Mouse (Mus musculus) stomach, embryonic 14.5 days (tissue): Measurements from ENCODE around the gene Rpl23a. TPM values are rescaled to one million over a fixed set of nuclear protein-coding genes. Genes with fewer than 3 reads are reported as not detected.

ENCODE experiments used
- ATAC-seq: fragments of 200-750 bp; cut with Nextera tagmentation; 2 replicates; pipeline ENCODE4 v1.8.0; 2017; ENCODE audit warnings: low read depth, moderate TSS enrichment; ENCODE audit not compliant: insufficient number of reproducible peaks, insufficient read depth, low FRiP score
- H3K27ac ChIP-seq: fragments of 300-500 bp; sonication (generic); 2 replicates; pipeline ENCODE4 v1.5.1; 2014; ENCODE audit warnings: mild to moderate bottlenecking, low read length, moderate library complexity, mixed read lengths
- H3K27me3 ChIP-seq: fragments of 300-500 bp; sonication (generic); 2 replicates; pipeline ENCODE4 v1.6.1; 2014; ENCODE audit warnings: low read length, control low read depth, mixed read lengths; ENCODE audit not compliant: control insufficient read depth, insufficient read depth
- H3K36me3 ChIP-seq: fragments of 300-500 bp; sonication (generic); 2 replicates; pipeline ENCODE4 v1.6.1; 2014; ENCODE audit warnings: mild to moderate bottlenecking, control low read depth, low read length, moderate library complexity, mixed read lengths; ENCODE audit not compliant: control insufficient read depth, insufficient read depth
- H3K4me1 ChIP-seq: fragments of 300-500 bp; sonication (generic); 2 replicates; pipeline ENCODE4 v1.6.1; 2014; ENCODE audit warnings: low read length, control low read depth, mixed read lengths; ENCODE audit not compliant: control insufficient read depth, insufficient read depth
- H3K4me2 ChIP-seq: fragments of 300-500 bp; sonication (generic); replicated peaks from 2 replicates; pipeline ENCODE4 v1.6.1; 2014; ENCODE audit warnings: low read depth, low read length, control low read depth
- H3K4me3 ChIP-seq: fragments of 300-500 bp; sonication (generic); 2 replicates; pipeline ENCODE4 v1.5.1; 2014; ENCODE audit warnings: low read depth, low read length, control low read depth
- H3K9ac ChIP-seq: fragments of 300-500 bp; sonication (generic); replicated peaks from 2 replicates; pipeline ENCODE4 v1.6.1; 2014; ENCODE audit warnings: low read depth, mild to moderate bottlenecking, control low read depth, low read length, moderate library complexity, mixed read lengths
- H3K9me3 ChIP-seq: fragments of 300-500 bp; sonication (generic); 2 replicates; pipeline ENCODE4 v1.6.1; 2016; ENCODE audit warnings: low read depth, low read length, control low read depth; ENCODE audit not compliant: control insufficient read depth
- WGBS: fragments of 180-500 bp; shearing (Covaris S2); extraction: QIAGEN DNeasy Blood & Tissue Kit; methylation state at CpG from one replicate; pipeline ENCODE4 v1.1.7; 2014; 5-methylcytosine and 5-hydroxymethylcytosine counted together
- polyA plus RNA-seq: library from polyadenylated mRNA; unstranded; fragments of >200 nt; fragmentation: Nextera tagmentation; extraction: Ambion mirVana; gene quantifications from 2 replicates; pipeline ENCODE4 v1.2.1, GENCODE M21; 2014

The Rpl23a gene
- polyA plus RNA-seq, 1 experiment from 2014 or later, result 1,741 TPM

DNA sequence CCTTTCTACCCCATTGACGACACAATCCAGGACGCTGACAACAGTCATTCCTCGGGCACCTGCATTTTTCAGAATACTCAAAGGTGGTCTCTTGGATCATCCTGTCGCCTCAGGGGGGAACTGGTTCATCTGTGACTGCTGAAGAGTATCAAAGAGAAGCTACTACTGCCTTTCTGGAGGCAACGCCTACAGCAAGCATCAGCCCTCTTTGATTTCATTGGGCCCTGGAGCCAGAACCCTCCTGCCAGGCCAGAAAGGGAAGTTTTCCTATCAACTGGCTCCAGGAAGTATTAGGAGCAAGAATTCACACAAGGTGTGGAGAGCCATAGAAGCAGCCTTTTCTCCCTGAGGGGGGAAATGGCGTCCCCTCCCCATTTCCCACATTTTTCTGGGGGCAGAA, 16.7 kb downstream of the Rpl23a start:
- Histone ChIP-seq H3K27ac (no peak overlapping the region; the same call in 1 of the 2 replicates), H3K4me3 (no peak overlapping the region), H3K27me3 (no peaks in the 10 kb centered on the region), H3K9me3 (no peaks in the 10 kb centered on the region), H3K36me3 (peaks cover 16% of the 10 kb centered on the region; the same call in 1 of the 2 replicates), H3K9ac (no peak overlapping the region), H3K4me1 (peaks cover 33% of the 10 kb centered on the region), H3K4me2 (no peak overlapping the region)
- ATAC-seq, result no peak
- WGBS, result 62% methylated on average over 6 of the region's 6 CpGs

DNA sequence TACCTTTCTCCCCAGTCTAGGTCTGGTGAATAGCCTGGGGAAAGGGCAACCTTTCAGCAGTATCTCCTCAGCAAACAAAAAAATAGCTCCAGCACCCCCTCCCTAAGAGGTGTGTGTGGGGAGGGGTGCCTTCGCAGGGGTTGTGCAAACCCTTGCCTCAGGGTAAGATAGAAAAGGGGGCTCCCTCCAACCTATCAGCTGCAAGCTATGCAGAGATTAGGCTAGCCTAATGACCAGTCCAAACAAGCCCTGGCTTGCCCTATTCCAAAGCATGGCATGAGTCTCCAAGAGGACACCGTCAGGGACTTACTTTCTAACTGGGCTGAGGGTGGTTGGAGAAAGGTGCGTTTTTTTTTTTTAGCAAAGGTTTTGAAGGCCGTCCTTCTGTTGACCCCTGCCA, 17.2 kb downstream of the Rpl23a start:
- WGBS, result 36% methylated on average over 4 of the region's 4 CpGs
- Histone ChIP-seq H3K9me3 (no peaks in the 10 kb centered on the region), H3K4me1 (peaks cover 33% of the 10 kb centered on the region), H3K36me3 (peaks cover 21% of the 10 kb centered on the region), H3K9ac (no peak overlapping the region), H3K27ac (peak overlapping the region; percentile 99), H3K4me2 (peak overlapping the region; percentile 82), H3K27me3 (no peaks in the 10 kb centered on the region), H3K4me3 (peak overlapping the region; percentile 98)
- no peak for ATAC-seq

DNA sequence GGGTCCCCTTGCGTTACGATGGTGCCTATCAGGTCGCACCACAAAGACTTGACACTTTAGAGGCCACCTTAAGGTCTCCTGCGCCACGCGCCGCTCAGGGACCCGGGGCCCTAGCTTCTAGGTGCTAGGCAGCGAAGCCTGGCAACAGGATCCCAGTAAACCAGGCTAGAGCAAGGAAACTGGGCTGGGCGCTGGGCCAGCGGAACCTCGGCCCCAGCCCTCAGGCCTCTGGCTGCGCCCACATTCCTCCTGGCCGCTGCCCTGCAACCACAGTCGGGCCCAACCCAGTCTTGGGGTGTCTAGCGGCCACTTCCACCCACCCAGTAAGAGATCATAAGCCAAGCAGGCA, 17.6 kb downstream of the Rpl23a start:
- 2% methylated on average over 16 of the region's 16 CpGs for WGBS
- Histone ChIP-seq H3K4me3 (peak overlapping the region; percentile 98), H3K27ac (peak overlapping the region; percentile 99), H3K36me3 (peaks cover 25% of the 10 kb centered on the region), H3K4me1 (peaks cover 33% of the 10 kb centered on the region), H3K27me3 (no peaks in the 10 kb centered on the region), H3K9ac (peak overlapping the region; percentile 97), H3K9me3 (no peaks in the 10 kb centered on the region), H3K4me2 (peak overlapping the region; percentile 82)
- ATAC-seq, result peak; percentile 12; the same call in 1 of the 2 replicates

- ATAC-seq, result peak; percentile 82
- Histone ChIP-seq H3K27ac (peak within 1 kb of the TSS; percentile 99), H3K4me3 (peak within 1 kb of the TSS; percentile 98), H3K4me1 (peaks cover 33% of the 10 kb centered on the region), H3K36me3 (peaks cover 31% of the 10 kb centered on the region), H3K9me3 (no peaks in the 10 kb centered on the region), H3K4me2 (peak within 1 kb of the TSS; percentile 82), H3K27me3 (no peaks in the 10 kb centered on the region), H3K9ac (peak within 1 kb of the TSS; percentile 97)
- under 1% methylated on average over 76 of the region's 78 CpGs for WGBS
Measured at GRCm38 (mm10) chr11:78164924-78165760, 18.2 kb downstream of the Rpl23a start, which contains the start of gene Traf4. Traf4 (minus strand) TSS chr11:78165589.

DNA sequence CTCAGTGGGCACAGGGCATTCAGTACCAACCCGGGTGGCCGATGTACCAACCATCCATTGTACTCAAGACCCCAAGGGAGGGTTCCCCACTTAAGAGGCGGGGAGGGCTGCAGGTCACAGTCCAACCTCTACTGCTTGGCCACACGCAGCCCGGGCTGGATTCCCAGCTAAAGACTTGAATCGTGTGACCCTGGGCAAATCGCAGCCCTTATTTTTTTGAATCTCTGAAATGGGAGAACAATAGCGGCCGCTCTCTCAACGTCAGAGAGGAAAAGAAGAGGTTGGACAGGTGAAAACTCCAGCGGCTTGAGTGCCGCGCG, 18.8 kb downstream of the Rpl23a start:
- no peak for ATAC-seq
- Histone ChIP-seq H3K4me3 (peak overlapping the region; percentile 98), H3K27me3 (no peaks in the 10 kb centered on the region), H3K9me3 (no peaks in the 10 kb centered on the region), H3K4me1 (peaks cover 33% of the 10 kb centered on the region), H3K9ac (peak overlapping the region; percentile 97), H3K4me2 (peak overlapping the region; percentile 82), H3K27ac (peak overlapping the region; percentile 99), H3K36me3 (peaks cover 37% of the 10 kb centered on the region)
- under 1% methylated on average over 14 of the region's 14 CpGs for WGBS

- Histone ChIP-seq H3K4me1 (peaks cover 33% of the 10 kb centered on the region), H3K27me3 (no peaks in the 10 kb centered on the region), H3K36me3 (peaks cover 42% of the 10 kb centered on the region), H3K27ac (peak overlapping the region; percentile 99), H3K4me3 (peak overlapping the region; percentile 98), H3K4me2 (peak overlapping the region; percentile 82), H3K9ac (peak overlapping the region; percentile 97), H3K9me3 (no peaks in the 10 kb centered on the region)
- WGBS, result 0% methylated on average over 19 of the region's 22 CpGs
- peak; percentile 73 for ATAC-seq
Measured at GRCm38 (mm10) chr11:78163681-78164603, 19.4 kb downstream of the Rpl23a start.

- Histone ChIP-seq H3K4me2 (peak overlapping the region; percentile 82), H3K4me1 (peaks cover 33% of the 10 kb centered on the region), H3K9ac (peak overlapping the region; percentile 97), H3K4me3 (peak overlapping the region; percentile 98), H3K36me3 (peaks cover 51% of the 10 kb centered on the region), H3K9me3 (no peaks in the 10 kb centered on the region), H3K27me3 (no peaks in the 10 kb centered on the region), H3K27ac (peak overlapping the region; percentile 99)
- WGBS, result 54% methylated on average over 2 of the region's 2 CpGs
- ATAC-seq, result no peak
Measured at GRCm38 (mm10) chr11:78163045-78163444, 20.3 kb downstream of the Rpl23a start.

DNA sequence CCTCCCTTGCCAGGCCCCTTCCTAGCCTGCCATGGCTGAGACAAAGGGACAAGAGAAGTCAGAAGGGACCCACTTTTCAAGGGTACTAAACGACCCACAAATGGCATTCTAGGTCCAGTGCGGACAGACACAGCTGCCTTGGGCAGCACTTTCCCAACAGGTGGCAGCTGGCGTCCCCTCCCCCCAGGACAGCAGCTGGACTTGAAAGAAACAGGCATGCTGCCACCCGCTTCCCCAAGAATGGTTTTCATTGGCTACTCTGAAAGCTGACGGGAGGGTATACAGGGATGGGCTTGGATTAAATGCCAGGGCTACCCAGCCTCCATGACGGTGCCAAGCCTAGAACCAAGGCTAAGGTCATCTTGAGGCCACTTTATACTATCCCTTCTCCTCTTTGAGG, 20.9 kb downstream of the Rpl23a start:
- peak overlapping the region; percentile 21; the same call in 1 of the 2 replicates for H3K27ac ChIP-seq
- peak overlapping the region; percentile 82 for H3K4me2 ChIP-seq
- no peaks in the 10 kb centered on the region for H3K9me3 ChIP-seq
- H3K36me3 ChIP-seq, result peaks cover 57% of the 10 kb centered on the region
- H3K9ac ChIP-seq, result no peak overlapping the region
- ATAC-seq, result no peak
- no peaks in the 10 kb centered on the region for H3K27me3 ChIP-seq
- H3K4me1 ChIP-seq, result peaks cover 33% of the 10 kb centered on the region
- H3K4me3 ChIP-seq, result peak overlapping the region; percentile 98; the same call in 1 of the 2 replicates
- WGBS, result 51% methylated on average over 6 of the region's 6 CpGs
